Mouse (Mus musculus) spleen, adult 2 months (tissue): ENCODE measurements around the gene Emc9. TPM values are rescaled to one million over a fixed set of nuclear protein-coding genes. Genes with fewer than 3 reads are reported as not detected.

Source experiments
- DNase-seq, 2 experiments: peaks; one replicate each; pipeline versions ENCODE4 v3.0.0 to v3.0.0-alpha.2; 2012 to 2021; ENCODE audit warnings: low spot score in 2 of 2, low read depth in 1 of 2
- H3K27ac ChIP-seq: fragments of 200-500 bp; 2 replicates; pipeline ENCODE4 v1.5.1; 2012; ENCODE audit warnings: low read length, inconsistent platforms; ENCODE audit not compliant: insufficient read depth
- H3K27me3 ChIP-seq: fragments of 200-500 bp; 2 replicates; pipeline ENCODE4 v1.6.1; 2012; ENCODE audit warnings: mild to moderate bottlenecking, moderate library complexity, low read length, inconsistent platforms; ENCODE audit not compliant: control insufficient read depth, insufficient read depth
- H3K36me3 ChIP-seq: fragments of 200-500 bp; 2 replicates; pipeline ENCODE4 v1.6.1; 2012; ENCODE audit warnings: mild to moderate bottlenecking, low read length, inconsistent platforms; ENCODE audit not compliant: control insufficient read depth, insufficient read depth
- H3K4me1 ChIP-seq: fragments of 200-500 bp; 2 replicates; pipeline ENCODE4 v1.6.1; 2011; ENCODE audit warnings: inconsistent platforms; ENCODE audit not compliant: control insufficient read depth, insufficient read depth, insufficient read length
- H3K4me3 ChIP-seq: fragments of 200-500 bp; 2 replicates; pipeline ENCODE4 v1.5.1; 2011; ENCODE audit warnings: mild to moderate bottlenecking, inconsistent platforms; ENCODE audit not compliant: insufficient read depth, insufficient read length; ENCODE audit errors: extremely low read depth
- CTCF ChIP-seq: fragments of 200-500 bp; IDR thresholded peaks from 2 replicates; pipeline ENCODE4 v1.5.1; 2011; ENCODE audit warnings: mild to moderate bottlenecking, inconsistent platforms; ENCODE audit not compliant: insufficient read depth, insufficient read length, insufficient replicate concordance; ENCODE audit errors: extremely low read depth
- POLR2A ChIP-seq: fragments of 200-500 bp; IDR thresholded peaks from 2 replicates; pipeline ENCODE4 v1.6.1; 2011; ENCODE audit warnings: low read depth, low read length, inconsistent platforms
- WGBS: fragments of 180-500 bp; shearing (Covaris S2); methylation state at CpG from one replicate; pipeline ENCODE4 v1.1.7; 2018; 5-methylcytosine and 5-hydroxymethylcytosine counted together
- polyA plus RNA-seq: library from polyadenylated mRNA; depleted of rRNA; stranded (reverse); fragments of >200 nt; gene quantifications from 2 replicates; pipeline ENCODE4 v1.2.3, GENCODE M21; 2012; rRNA removed

Gene Emc9
- polyA plus RNA-seq, 1 experiment = 15.0 TPM

DNA sequence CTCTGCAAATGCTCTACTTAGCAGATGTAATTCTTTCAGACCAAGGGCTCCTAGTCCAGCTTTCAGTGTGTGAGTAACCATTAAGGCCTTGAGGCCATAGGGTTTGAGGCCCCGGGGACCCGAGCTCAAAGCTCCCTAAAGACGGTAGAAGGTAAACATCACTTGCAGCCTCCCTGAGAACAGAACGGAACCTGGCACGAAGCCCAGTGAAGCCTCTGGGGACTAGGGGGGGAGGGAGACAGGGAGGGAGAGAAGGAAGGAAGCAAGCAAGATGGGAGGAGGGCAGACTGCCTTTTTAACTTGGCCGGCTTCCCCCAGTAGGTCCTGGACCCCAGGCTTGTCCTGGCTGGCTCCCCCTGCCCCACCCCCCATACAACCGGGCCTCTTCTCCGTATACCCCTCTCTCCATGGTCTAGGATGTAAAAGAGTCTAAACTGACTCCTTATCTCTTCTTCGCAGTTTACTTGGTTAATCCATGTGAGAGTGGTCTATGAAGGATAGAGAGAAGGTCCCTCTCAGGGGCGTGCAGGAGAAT is 44.2 kb downstream of the Emc9 start:
- H3K36me3 ChIP-seq = peaks cover 16% of the 10 kb centered on the region
- peaks cover 9% of the 10 kb centered on the region; the same call in 1 of the 2 replicates for H3K4me1 ChIP-seq
- no peaks in the 10 kb centered on the region for H3K27me3 ChIP-seq
- H3K27ac ChIP-seq = peak overlapping the region; percentile 90
- TF ChIP-seq CTCF (no peak), POLR2A (no peak)
- peak; percentile 54 to 88 for DNase-seq
- 7% methylated on average over 10 of the region's 10 CpGs for WGBS
- H3K4me3 ChIP-seq = peak overlapping the region; percentile 97

DNA sequence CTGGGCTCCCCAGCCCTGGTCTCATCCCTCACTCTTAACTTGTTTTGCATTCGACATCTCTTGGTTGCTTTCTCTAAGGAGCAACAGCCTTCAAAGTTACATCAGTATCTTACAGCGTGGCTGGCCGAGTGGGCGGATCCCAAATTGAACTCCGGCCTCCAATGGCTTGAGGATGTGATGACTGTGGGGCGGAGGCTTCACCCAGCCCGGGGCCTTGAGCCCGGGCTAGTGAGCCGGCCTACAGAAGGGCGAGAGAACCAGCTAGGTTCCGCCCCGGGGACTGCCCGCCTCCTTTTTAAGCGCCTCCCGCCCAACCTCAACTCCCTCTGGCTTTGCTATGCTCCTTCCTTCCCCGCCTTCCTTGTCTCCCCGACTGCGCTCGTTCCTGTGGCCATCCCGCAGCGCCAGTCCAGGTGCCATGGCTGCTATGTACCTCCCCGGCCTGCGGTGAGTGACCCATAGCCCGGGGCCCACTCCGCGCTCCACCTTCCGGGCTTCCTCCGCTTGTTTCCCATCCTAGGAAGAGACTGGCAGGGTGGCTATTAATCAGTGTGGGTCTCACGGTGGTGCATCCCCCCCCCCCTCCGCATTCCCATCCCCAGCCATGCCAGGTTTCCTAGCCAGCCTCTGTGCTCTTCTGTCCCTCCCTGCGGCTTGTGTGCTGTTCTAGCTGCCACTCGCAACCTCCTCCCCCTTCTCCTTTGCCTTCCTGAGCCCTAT is 44.9 kb downstream of the Emc9 start, which contains the start of gene Pck2:
Gene Pck2 (plus strand): TSS at position 200 of the 720 bp plus-strand sequence.
- peaks cover 9% of the 10 kb centered on the region; the same call in 1 of the 2 replicates for H3K4me1 ChIP-seq
- peak; percentile 63 to 85 for DNase-seq
- TF ChIP-seq CTCF (no peak), POLR2A (peak; percentile 32; the same call in 1 of the 2 replicates)
- peak within 1 kb of the TSS; percentile 90 for H3K27ac ChIP-seq
- under 1% methylated on average over 32 of the region's 32 CpGs for WGBS
- H3K4me3 ChIP-seq = peak within 1 kb of the TSS; percentile 97
- H3K27me3 ChIP-seq = no peaks in the 10 kb centered on the region
- H3K36me3 ChIP-seq = peaks cover 13% of the 10 kb centered on the region

DNA sequence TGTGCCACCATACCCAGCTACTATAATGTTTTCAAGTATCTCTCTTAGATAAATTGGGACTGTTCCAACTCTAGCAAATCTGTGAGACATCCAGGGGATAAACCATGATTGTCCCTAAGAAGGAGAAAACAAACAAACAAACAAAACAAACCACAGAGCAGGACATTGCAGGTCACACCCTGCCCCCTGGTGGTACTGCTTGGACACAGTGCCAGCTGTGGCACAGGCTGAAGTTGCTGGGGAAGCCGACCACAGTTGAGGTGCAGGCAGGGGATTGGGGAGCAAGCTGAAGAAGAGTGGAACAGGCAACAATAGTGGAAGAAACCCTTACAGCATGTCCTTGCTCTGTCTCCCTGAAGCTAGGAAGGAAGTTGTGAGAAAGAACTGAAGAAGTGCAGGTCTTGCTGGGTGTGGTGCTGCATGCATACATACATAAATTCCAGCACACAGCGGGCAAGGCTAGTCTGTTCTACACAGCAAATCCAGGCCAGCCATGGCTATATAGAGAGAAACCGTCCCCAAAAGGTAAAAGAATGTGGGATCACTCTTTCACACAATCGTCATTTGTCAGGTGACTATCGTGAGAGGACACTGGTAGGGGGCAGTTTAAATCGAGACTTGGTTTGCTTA is 48.9 kb downstream of the Emc9 start:
- H3K36me3 ChIP-seq = no peaks in the 10 kb centered on the region
- H3K27ac ChIP-seq = no peak overlapping the region
- WGBS = 65% methylated on average over 6 of the region's 6 CpGs
- DNase-seq = peak in 1 of 2 experiments; percentile 27
- peaks cover 8% of the 10 kb centered on the region; the same call in 1 of the 2 replicates for H3K4me1 ChIP-seq
- no peak overlapping the region for H3K4me3 ChIP-seq
- no peaks in the 10 kb centered on the region for H3K27me3 ChIP-seq
- TF ChIP-seq CTCF = peak; percentile 55; the same call in 1 of the 2 replicates
- no peak for TF ChIP-seq POLR2A

Other genes starting within 250 kb of the Emc9 start
- gene Dhrs4, start 106.5 kb downstream of the Emc9 start, polyA plus RNA-seq = 18.5 and 21.0 TPM in 2 replicates
- gene Carmil3, start 94.7 kb downstream of the Emc9 start, polyA plus RNA-seq = 4.5 and 4.8 TPM in 2 replicates
- 0.02 TPM in 1 of 2 replicates, not detected in the other for gene Cpne6, start 74.9 kb downstream of the Emc9 start, polyA plus RNA-seq
- 0.02 and 0.40 TPM in 2 replicates for gene Nrl, start 60.3 kb downstream of the Emc9 start, polyA plus RNA-seq
- gene Pck2, start 45.0 kb downstream of the Emc9 start, polyA plus RNA-seq = 47.9 and 53.3 TPM in 2 replicates
- 73.4 and 77.6 TPM in 2 replicates for gene Dcaf11, start 25.3 kb downstream of the Emc9 start, polyA plus RNA-seq
- gene A730061H03Rik, start 24.9 kb downstream of the Emc9 start, polyA plus RNA-seq = 5.6 and 6.3 TPM in 2 replicates
- gene Fitm1, start 9.7 kb downstream of the Emc9 start, polyA plus RNA-seq = 1.4 and 1.5 TPM in 2 replicates
- 101 and 118 TPM in 2 replicates for gene Psme1, start 7.2 kb downstream of the Emc9 start, polyA plus RNA-seq
- gene Psme2, start 5.8 kb upstream of the Emc9 start, polyA plus RNA-seq = 60.4 and 67.7 TPM in 2 replicates
- gene Rnf31, start 6.4 kb upstream of the Emc9 start, polyA plus RNA-seq = 52.5 and 63.2 TPM in 2 replicates
- 101 and 154 TPM in 2 replicates for gene Irf9, start 18.3 kb upstream of the Emc9 start, polyA plus RNA-seq
- gene Rec8, start 32.7 kb upstream of the Emc9 start, polyA plus RNA-seq = 0.92 and 2.4 TPM in 2 replicates
- 56.7 and 62.4 TPM in 2 replicates for gene Ipo4, start 50.7 kb upstream of the Emc9 start, polyA plus RNA-seq
- gene Gm49378, start 52.6 kb upstream of the Emc9 start, polyA plus RNA-seq = 8.2 and 8.9 TPM in 2 replicates
- gene Tm9sf1, start 58.5 kb upstream of the Emc9 start, polyA plus RNA-seq = 44.6 and 45.1 TPM in 2 replicates
- gene Tssk4, start 64.9 kb upstream of the Emc9 start, polyA plus RNA-seq = 1.6 TPM in 2 replicates
- gene Mdp1, start 75.2 kb upstream of the Emc9 start, polyA plus RNA-seq = 19.7 and 19.9 TPM in 2 replicates
- gene Gmpr2, start 86.6 kb upstream of the Emc9 start, polyA plus RNA-seq = 11.6 and 15.9 TPM in 2 replicates
- 158 and 177 TPM in 2 replicates for gene Nedd8, start 86.8 kb upstream of the Emc9 start, polyA plus RNA-seq
- 19.0 and 20.8 TPM in 2 replicates for gene Tinf2, start 96.5 kb upstream of the Emc9 start, polyA plus RNA-seq
- 23.3 and 33.9 TPM in 2 replicates for gene Tgm1, start 128.6 kb upstream of the Emc9 start, polyA plus RNA-seq
- gene Rabggta, start 137.0 kb upstream of the Emc9 start, polyA plus RNA-seq = 47.3 and 62.6 TPM in 2 replicates
- 62.7 and 86.6 TPM in 2 replicates for gene Dhrs1, start 160.4 kb upstream of the Emc9 start, polyA plus RNA-seq
- 15.1 and 17.2 TPM in 2 replicates for gene Nop9, start 160.4 kb upstream of the Emc9 start, polyA plus RNA-seq
- gene Cideb, start 173.2 kb upstream of the Emc9 start, polyA plus RNA-seq = 0.33 and 0.46 TPM in 2 replicates
- gene Ltb4r2, start 176.1 kb upstream of the Emc9 start, polyA plus RNA-seq = 0.83 and 2.1 TPM in 2 replicates
- gene Ltb4r1, start 180.7 kb upstream of the Emc9 start, polyA plus RNA-seq = 4.2 and 6.6 TPM in 2 replicates
- 16.3 and 17.3 TPM in 2 replicates for gene Adcy4, start 198.8 kb upstream of the Emc9 start, polyA plus RNA-seq
- gene Ripk3, start 203.6 kb upstream of the Emc9 start, polyA plus RNA-seq = 38.8 and 48.4 TPM in 2 replicates
- gene Nfatc4, start 237.8 kb upstream of the Emc9 start, polyA plus RNA-seq = 4.6 and 5.0 TPM in 2 replicates